Mouse (Mus musculus): ENCODE data around the gene Ptcd1.
"Not testable (repeated sequence)": the region's sequence is repeated elsewhere in the genome, so short reads cannot be mapped to it uniquely, and the experiment has no call there.

Gene Ptcd1

GRCm38 (mm10) chr5:145166536-145167305, at the start of gene Ptcd1, which contains the start of gene Cpsf4:
Gene Ptcd1 (minus strand): TSS chr5:145167108.
Gene Cpsf4 (plus strand): TSS chr5:145167213.
- peak; percentile 99 for DNase-seq (ENCODE audit: low read depth, low spot score)

GRCm38 (mm10) chr5:145214679-145215078, 47.8 kb upstream of the Ptcd1 start:
- no peak for DNase-seq (ENCODE audit: low read depth, low spot score)

- no peak for DNase-seq (ENCODE audit: low read depth, low spot score)
These were observed 46.6 kb upstream of the Ptcd1 start for GRCm38 (mm10) chr5:145213505-145213904.

GRCm38 (mm10) chr5:145212216-145212615, 45.3 kb upstream of the Ptcd1 start:
- DNase-seq (ENCODE audit: low read depth, low spot score): no peak

GRCm38 (mm10) chr5:145211340-145211739, 44.4 kb upstream of the Ptcd1 start:
- no peak for DNase-seq (ENCODE audit: low read depth, low spot score)

GRCm38 (mm10) chr5:145208391-145208790, 41.5 kb upstream of the Ptcd1 start:
- not testable (repeated sequence) for DNase-seq (ENCODE audit: low read depth, low spot score)

- DNase-seq (ENCODE audit: low read depth, low spot score): no peak
These were observed 41.0 kb upstream of the Ptcd1 start for GRCm38 (mm10) chr5:145207954-145208353.

- no peak for DNase-seq (ENCODE audit: low read depth, low spot score)
These were observed 40.5 kb upstream of the Ptcd1 start for GRCm38 (mm10) chr5:145207385-145207784.

- DNase-seq (ENCODE audit: low read depth, low spot score): no peak
These were observed 38.1 kb upstream of the Ptcd1 start for GRCm38 (mm10) chr5:145205041-145205440.

- peak; percentile 98 for DNase-seq (ENCODE audit: low read depth, low spot score)
These were observed 37.2 kb upstream of the Ptcd1 start, which contains the start of gene Zkscan5 for GRCm38 (mm10) chr5:145203936-145204691. Gene Zkscan5 (plus strand): TSS chr5:145204562.

GRCm38 (mm10) chr5:145202446-145202845, 35.5 kb upstream of the Ptcd1 start:
- DNase-seq (ENCODE audit: low read depth, low spot score): no peak

GRCm38 (mm10) chr5:145201321-145201991, 34.5 kb upstream of the Ptcd1 start, which contains the start of gene Zkscan14:
Gene Zkscan14 (minus strand): TSS chr5:145201868.
- DNase-seq (ENCODE audit: low read depth, low spot score): peak; percentile 93

- no peak for DNase-seq (ENCODE audit: low read depth, low spot score)
These were observed 33.5 kb upstream of the Ptcd1 start for GRCm38 (mm10) chr5:145200387-145200786.

GRCm38 (mm10) chr5:145191962-145192361, 25.1 kb upstream of the Ptcd1 start, which contains the start of gene Atp5j2:
Gene Atp5j2 (minus strand): TSS chr5:145192062.
- DNase-seq (ENCODE audit: low read depth, low spot score): no peak

GRCm38 (mm10) chr5:145190875-145191798, 24.2 kb upstream of the Ptcd1 start:
- peak; percentile 86 for DNase-seq (ENCODE audit: low read depth, low spot score)

- DNase-seq (ENCODE audit: low read depth, low spot score): no peak
These were observed 23.5 kb upstream of the Ptcd1 start for GRCm38 (mm10) chr5:145190373-145190772.

GRCm38 (mm10) chr5:145189416-145189815, 22.5 kb upstream of the Ptcd1 start:
- peak; percentile 23 for DNase-seq (ENCODE audit: low read depth, low spot score)

- DNase-seq (ENCODE audit: low read depth, low spot score): no peak
These were observed 18.3 kb upstream of the Ptcd1 start for GRCm38 (mm10) chr5:145185244-145185643.

GRCm38 (mm10) chr5:145178461-145178980, 11.6 kb upstream of the Ptcd1 start:
- no peak for DNase-seq (ENCODE audit: low read depth, low spot score)

GRCm38 (mm10) chr5:145167306-145167661, 376 bp upstream of the Ptcd1 start:
- no peak for DNase-seq (ENCODE audit: low read depth, low spot score)

GRCm38 (mm10) chr5:145165184-145165583, 1.7 kb downstream of the Ptcd1 start:
- no peak for DNase-seq (ENCODE audit: low read depth, low spot score)
